In the genomic region with DNA sequence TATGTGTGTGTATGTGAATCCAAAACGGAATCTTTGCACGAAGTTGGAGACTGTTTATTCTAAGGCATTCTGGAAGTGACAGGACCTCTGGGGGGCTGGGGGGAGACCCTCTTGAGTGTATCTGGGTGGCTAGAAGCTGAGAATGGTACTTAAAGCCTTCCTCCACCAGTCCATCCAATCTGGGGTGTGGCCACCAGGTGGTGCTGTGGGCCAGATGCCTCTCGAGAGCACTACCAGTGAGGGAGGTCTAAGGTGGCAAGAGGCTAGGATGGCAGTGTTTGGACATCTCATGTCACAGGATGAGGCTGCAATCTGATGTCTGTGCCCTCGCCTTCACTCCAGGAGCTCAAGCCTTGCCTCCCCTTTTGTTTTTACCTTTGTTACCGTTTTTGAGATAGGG, we compare ENCODE assay signal across 9 mouse cellular contexts. TPM values are rescaled to one million over a fixed set of nuclear protein-coding genes. Genes with fewer than 3 reads are reported as not detected.
DNase-seq lines count a peak whose midpoint lies in the region; ATAC-seq lines count a peak whose summit lies in the region.
"Had no signal": no experiment of that assay in that cellular context is flagged by ENCODE, and none has a peak within 500 bp of the region (broad histone marks: within the 10 kb centered on the region; RNA-seq: fewer than 3 reads in every experiment).

No protein-coding gene starts in this region.

- H3K9ac ChIP-seq in forebrain, embryonic 15.5 days (replicated peaks): no peak overlapping the region
- no peak overlapping the region for H3K9ac ChIP-seq in intestine, embryonic 14.5 days (ENCODE audit: low read length)
- H3K9ac ChIP-seq in stomach, embryonic 14.5 days (replicated peaks; ENCODE audit: low read depth, low read length): no peak overlapping the region
- H3K9ac ChIP-seq: stomach, embryonic 15.5 days had no signal

- H3K4me2 ChIP-seq in forebrain, embryonic 15.5 days (replicated peaks): no peak overlapping the region
- H3K4me2 ChIP-seq in intestine, embryonic 14.5 days (ENCODE audit: low read length): no peak overlapping the region
- no peak overlapping the region for H3K4me2 ChIP-seq in stomach, embryonic 14.5 days (replicated peaks; ENCODE audit: low read depth, low read length)
- H3K4me2 ChIP-seq: stomach, embryonic 15.5 days had no signal

- WGBS in forebrain, embryonic 15.5 days: 22% methylated on average over 5 of the region's 5 CpGs
- 22% methylated on average over 5 of the region's 5 CpGs for WGBS in intestine, embryonic 14.5 days
- WGBS in stomach, embryonic 14.5 days: 21% methylated on average over 5 of the region's 5 CpGs

- no peak overlapping the region for H3K27ac ChIP-seq in forebrain, embryonic 15.5 days (replicated peaks)
- H3K27ac ChIP-seq in intestine, embryonic 14.5 days (ENCODE audit: low read depth): no peak overlapping the region
- no peak overlapping the region for H3K27ac ChIP-seq in stomach, embryonic 14.5 days (ENCODE audit: low read length)
- H3K27ac ChIP-seq: stomach, embryonic 15.5 days had no signal

- no peaks in the 10 kb centered on the region for H3K9me3 ChIP-seq in forebrain, embryonic 15.5 days
- no peaks in the 10 kb centered on the region for H3K9me3 ChIP-seq in intestine, embryonic 14.5 days (ENCODE audit: control insufficient read depth, low read length)
- no peaks in the 10 kb centered on the region for H3K9me3 ChIP-seq in stomach, embryonic 14.5 days (ENCODE audit: control insufficient read depth, low read depth, low read length)
- H3K9me3 ChIP-seq: stomach, embryonic 15.5 days had no signal

- DNase-seq in left cerebral cortex, adult 18-20 months (ENCODE audit: low spot score in 2 of 2): peak; percentile 82 to 93
- DNase-seq in left cerebral cortex, adult 11 months (ENCODE audit: low spot score): no peak
- DNase-seq in intestine, embryonic 14.5 days (ENCODE audit: low spot score): peak; percentile 96
- peak; percentile 70 to 87 for DNase-seq in left cerebral cortex, postnatal 14 days (ENCODE audit: low spot score in 2 of 2)
- peak; percentile 77 for DNase-seq in naive thymus-derived CD4-positive, alpha-beta T cell, adult 2 months (ENCODE audit: low read depth)

- peaks cover 6% of the 10 kb centered on the region; the same call in 1 of the 2 replicates for H3K4me1 ChIP-seq in forebrain, embryonic 15.5 days
- peaks cover 3% of the 10 kb centered on the region for H3K4me1 ChIP-seq in intestine, embryonic 14.5 days (replicated peaks; ENCODE audit: control insufficient read depth, insufficient read depth, low read length)
- peaks cover 6% of the 10 kb centered on the region; the same call in 1 of the 2 replicates for H3K4me1 ChIP-seq in stomach, embryonic 14.5 days (ENCODE audit: control insufficient read depth, insufficient read depth, low read length)

- intact Hi-C loops in left cerebral cortex, postnatal 14 days (cut with DNase I): loop anchor here (1.0 kb wide), 1 partner anchor 81 kb away; no protein-coding TSS in a partner anchor

- peaks cover 19% of the 10 kb centered on the region; the same call in 1 of the 2 replicates for H3K36me3 ChIP-seq in forebrain, embryonic 15.5 days
- H3K36me3 ChIP-seq in intestine, embryonic 14.5 days (ENCODE audit: control insufficient read depth, insufficient read depth, low read length): peaks cover 22% of the 10 kb centered on the region
- H3K36me3 ChIP-seq in stomach, embryonic 14.5 days (ENCODE audit: control insufficient read depth, insufficient read depth, low read length): peaks cover 23% of the 10 kb centered on the region

- peak; percentile 57; the same call in 1 of the 2 replicates for ATAC-seq in cerebellum, adult (ENCODE audit: insufficient number of reproducible peaks, low FRiP score, low TSS enrichment)
- ATAC-seq in forebrain, embryonic 15.5 days (replicated peaks): peak; percentile 47; the same call in 1 of the 2 replicates
- ATAC-seq in intestine, embryonic 14.5 days (replicated peaks; ENCODE audit: low FRiP score, low TSS enrichment, low read depth): no peak
- peak; percentile 47; the same call in 1 of the 2 replicates for ATAC-seq in stomach, embryonic 14.5 days (ENCODE audit: insufficient number of reproducible peaks, insufficient read depth, low FRiP score, low read depth)

- H3K4me3 ChIP-seq in forebrain, embryonic 15.5 days: no peak overlapping the region
- H3K4me3 ChIP-seq in intestine, embryonic 14.5 days (ENCODE audit: low read depth, low read length): no peak overlapping the region
- H3K4me3 ChIP-seq in stomach, embryonic 14.5 days (ENCODE audit: low read depth, low read length): no peak overlapping the region
- H3K4me3 ChIP-seq: stomach, embryonic 15.5 days had no signal

- H3K27me3 ChIP-seq in forebrain, embryonic 15.5 days: no peaks in the 10 kb centered on the region
- 0 out of 2 replicates have a peak, but pooled peaks cover 3% of the 10 kb centered on the region for H3K27me3 ChIP-seq in intestine, embryonic 14.5 days (replicated peaks; ENCODE audit: control insufficient read depth, insufficient read depth, low read length)
- H3K27me3 ChIP-seq in stomach, embryonic 14.5 days (ENCODE audit: control insufficient read depth, insufficient read depth, low read length): no peaks in the 10 kb centered on the region

RNA-seq across cellular contexts. Expression of a gene that starts 12.0 kb away (rescaled TPM):
- 1 to 10 TPM; 2.1 to 3.1 TPM for total RNA-seq in left cerebral cortex, adult 18-20 months (2021)
- polyA plus RNA-seq in forebrain, embryonic 15.5 days (2015; fragmentation: Nextera tagmentation; extraction: Ambion mirVana): 7.9 and 8.6 TPM in 2 replicates
- 12.8 and 14.5 TPM in 2 replicates for polyA plus RNA-seq in intestine, embryonic 14.5 days (2014; fragmentation: Nextera tagmentation; extraction: Ambion mirVana)
- total RNA-seq in left cerebral cortex, postnatal 14 days (2021): 1 to 10 TPM; 4.4 to 4.5 TPM
- 18.4 and 19.1 TPM in 2 replicates for polyA plus RNA-seq in stomach, embryonic 14.5 days (2014; fragmentation: Nextera tagmentation; extraction: Ambion mirVana)

RNA-seq across cellular contexts. Expression of a gene that starts 28.1 kb away (rescaled TPM):
- 10 to 100 TPM; 20.8 to 25.0 TPM for total RNA-seq in left cerebral cortex, adult 18-20 months (2021)
- 9.1 and 10.8 TPM in 2 replicates for polyA plus RNA-seq in forebrain, embryonic 15.5 days (2015; fragmentation: Nextera tagmentation; extraction: Ambion mirVana)
- 21.6 and 21.7 TPM in 2 replicates for polyA plus RNA-seq in intestine, embryonic 14.5 days (2014; fragmentation: Nextera tagmentation; extraction: Ambion mirVana)
- total RNA-seq in left cerebral cortex, postnatal 14 days (2021): 10 to 100 TPM; 17.2 to 17.5 TPM
- 22.9 and 25.6 TPM in 2 replicates for polyA plus RNA-seq in stomach, embryonic 14.5 days (2014; fragmentation: Nextera tagmentation; extraction: Ambion mirVana)
